Mouse (Mus musculus): ENCODE results near the gene Pkig.

GRCm38 (mm10) chr2:163674397-163674796, 16.2 kb downstream of the Pkig start:
- TF ChIP-seq CTCF (IDR thresholded peaks at IDR 0.05; ENCODE audit: borderline replicate concordance, extremely low read depth, insufficient read depth, insufficient read length): no peak
- no peak for TF ChIP-seq POLR2A (IDR thresholded peaks at IDR 0.05; ENCODE audit: borderline replicate concordance, extremely low read depth, insufficient read depth, insufficient read length, poor library complexity, severe bottlenecking)
